Mouse (Mus musculus) mature B cell (primary cell): ENCODE results near the gene Rbp3.

Source experiments
- in situ Hi-C: fragments of 300-500 bp; cut with MboI; formaldehyde crosslinking; loops from 2 replicates; pipeline ENCODE4 v1.14.3; 2019

Rbp3 gene

DNA sequence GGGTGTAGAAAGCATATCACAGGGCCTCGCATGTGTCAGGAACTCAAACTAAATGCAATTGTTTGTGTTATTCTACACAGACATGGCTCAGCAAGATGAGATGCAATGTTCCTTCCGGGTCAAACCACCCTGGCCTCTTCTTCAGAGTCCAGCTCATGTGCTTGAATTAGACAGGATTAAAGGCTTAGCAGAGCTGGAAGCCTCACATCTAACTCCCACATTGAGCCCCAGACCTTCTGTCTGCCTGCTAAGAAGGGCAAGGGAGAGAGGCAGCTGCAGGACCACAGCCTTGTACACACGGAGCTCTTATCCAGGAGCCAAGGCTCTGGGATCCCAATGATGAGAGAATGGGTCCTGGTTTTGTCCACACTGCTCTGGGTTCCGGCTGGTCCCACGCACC is at the start of gene Rbp3:
TSS of gene Rbp3 (plus strand) at position 243 of the 400 bp plus-strand sequence.
- in situ Hi-C loops = no loop called here

DNA sequence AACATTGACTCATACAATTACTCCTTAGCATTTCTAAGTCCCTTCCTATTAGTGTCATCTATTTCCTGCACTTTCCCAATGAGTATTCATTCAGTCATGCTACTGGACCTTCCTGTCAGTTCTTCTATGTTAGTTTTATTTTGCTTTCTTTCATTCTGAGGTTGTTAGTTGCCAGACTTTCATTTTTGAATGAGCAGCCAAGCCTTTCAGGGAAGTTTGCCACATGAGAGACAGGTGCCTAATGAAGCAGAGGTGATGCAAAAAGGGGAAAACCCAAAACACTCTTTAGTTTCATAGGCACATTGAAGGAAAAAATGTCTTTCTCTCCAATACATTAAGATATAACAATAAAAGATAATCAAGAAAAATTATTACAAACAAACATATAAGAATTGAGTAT is 49.0 kb upstream of the Rbp3 start:
- in situ Hi-C loops = no loop called here

DNA sequence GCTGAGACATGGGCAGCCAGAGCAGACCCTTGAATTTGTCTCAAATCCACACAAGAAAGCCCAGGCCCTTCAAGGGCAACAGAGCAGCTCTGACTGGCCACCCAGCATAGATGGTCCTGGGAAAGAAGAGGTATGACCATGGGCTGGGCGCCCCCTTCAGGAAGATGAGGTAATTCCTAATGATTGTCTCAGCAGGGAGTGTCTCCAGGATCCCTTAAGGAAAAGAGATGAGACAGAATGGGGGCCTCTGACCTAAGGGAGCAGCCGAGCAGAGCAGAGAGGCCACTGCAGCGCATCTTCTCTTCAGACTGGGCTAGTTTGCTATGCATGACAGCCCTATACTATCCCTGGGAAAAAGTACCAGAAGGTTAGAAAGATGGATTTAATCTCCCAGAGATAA is 40.1 kb upstream of the Rbp3 start:
- in situ Hi-C loops = no loop called here

DNA sequence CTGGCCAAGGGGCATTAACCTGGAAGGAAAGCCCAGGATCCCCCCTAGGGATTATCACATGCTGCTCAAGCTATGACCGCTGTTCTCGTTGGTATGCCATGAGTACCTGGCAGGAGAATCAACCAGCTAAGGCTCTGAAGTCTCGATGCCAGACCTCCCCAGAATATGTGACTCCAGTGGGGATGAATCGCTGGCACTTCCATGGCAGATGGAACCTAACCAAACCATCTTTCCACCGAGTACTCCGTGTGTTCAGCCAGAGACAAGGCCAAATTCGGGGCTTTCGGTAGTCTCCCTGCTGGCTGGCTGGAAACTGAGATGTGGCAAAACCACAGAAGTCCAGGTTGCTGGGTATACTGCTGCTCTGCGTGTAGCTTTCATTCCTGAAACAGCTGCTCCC is 39.6 kb upstream of the Rbp3 start:
- in situ Hi-C loops = no loop called here

DNA sequence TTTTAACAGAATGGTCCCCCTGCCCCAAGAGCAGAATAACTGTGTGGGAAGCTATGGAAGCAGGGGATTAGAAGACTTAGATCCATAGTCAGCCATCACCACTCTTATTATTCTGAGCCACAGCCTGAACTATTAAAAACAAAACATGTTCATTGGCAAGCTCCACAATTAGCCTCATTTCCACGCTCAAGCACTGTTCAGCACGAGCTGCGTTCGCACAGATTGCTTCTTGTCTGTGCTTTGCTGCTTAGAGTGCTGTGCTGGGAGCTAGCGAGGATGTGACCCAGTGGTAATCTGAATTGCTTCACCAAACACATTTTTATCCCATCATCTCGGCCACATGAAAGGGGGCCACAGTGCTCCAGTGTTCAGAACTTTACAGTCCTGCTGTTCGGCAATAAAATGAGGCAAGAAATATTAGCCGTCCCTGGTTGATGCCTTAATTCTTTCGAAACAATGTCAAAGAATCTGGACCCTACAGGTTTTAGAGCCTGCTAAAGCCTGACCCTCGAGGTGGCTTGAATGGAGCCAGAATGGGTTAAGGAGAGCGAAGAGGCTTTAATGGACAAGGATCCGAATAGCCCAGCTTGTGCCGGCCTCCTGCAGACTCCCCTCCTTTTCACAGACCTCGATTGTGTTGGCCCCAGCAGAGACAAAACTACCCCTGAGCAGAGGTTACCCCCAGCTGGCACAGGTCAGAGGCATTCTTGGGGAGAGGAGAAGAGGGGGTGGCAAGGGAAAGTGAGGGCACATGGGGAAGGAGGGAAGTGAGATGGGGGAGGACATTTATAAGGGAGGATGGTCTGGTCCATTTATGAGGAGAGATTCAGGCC is 32.9 kb upstream of the Rbp3 start:
- in situ Hi-C loops = no loop called here

DNA sequence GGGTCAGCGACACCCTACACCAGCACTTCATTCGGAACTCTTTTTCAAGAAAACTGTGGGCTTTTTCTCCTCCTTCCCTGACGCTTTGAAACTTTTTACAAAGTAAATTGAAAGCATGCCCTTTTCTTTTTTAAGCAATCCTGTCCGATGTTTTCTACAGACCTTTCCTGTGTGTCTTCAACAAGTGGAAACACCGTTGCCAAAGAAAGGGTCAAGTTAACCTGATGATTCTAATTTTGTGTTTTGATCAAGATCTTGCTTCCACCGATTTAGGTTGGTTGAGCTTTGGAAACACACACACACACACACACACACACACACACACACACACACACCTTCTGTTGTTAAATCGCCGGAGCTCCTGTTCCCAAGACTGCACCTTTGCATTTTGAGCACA is 31.0 kb upstream of the Rbp3 start:
- in situ Hi-C loops = no loop called here

DNA sequence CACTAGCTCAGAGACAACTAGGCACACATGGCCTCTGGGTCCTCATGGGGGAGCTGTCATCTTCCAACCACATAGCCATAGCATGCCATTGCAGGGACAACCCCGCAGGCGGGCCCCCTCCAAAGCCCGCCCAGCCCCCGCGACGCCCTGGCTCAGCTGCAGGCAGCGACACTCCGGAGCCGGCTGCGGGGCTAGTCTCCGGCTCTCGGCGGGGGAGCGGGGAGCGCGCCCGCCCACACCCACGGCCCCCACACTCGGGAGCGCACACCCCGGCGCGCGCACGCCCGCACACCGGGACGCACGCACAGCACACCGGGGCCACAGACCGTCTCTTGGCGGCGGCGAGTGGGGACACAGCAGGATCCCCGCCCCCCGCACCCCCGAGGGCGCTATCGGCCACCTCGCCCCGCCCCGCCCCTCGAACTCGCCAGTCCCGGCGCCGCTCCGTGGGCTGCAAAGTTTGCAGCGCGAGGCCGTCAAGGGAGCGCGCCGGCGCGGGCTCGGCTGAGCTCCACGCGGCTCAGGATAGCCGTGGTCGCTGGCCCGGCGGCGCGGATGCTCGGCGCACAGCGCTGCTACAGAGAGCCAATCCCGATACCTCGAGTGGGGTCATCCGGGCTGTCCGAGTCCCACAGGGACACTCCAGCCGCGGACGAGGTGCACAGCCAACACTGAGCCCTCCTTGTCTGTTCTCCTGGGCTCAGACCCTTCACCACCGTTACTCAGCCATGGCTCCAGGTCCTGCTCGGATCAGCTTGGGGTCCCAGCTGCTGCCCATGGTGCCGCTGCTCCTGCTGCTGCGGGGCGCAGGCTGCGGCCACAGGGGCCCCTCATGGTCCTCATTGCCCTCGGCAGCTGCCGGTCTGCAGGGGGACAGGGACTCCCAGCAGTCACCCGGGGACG is 30.4 kb upstream of the Rbp3 start, which contains the start of gene Gdf10:
TSS of gene Gdf10 (plus strand) at position 420 of the 903 bp plus-strand sequence.
- in situ Hi-C loops = no loop called here

DNA sequence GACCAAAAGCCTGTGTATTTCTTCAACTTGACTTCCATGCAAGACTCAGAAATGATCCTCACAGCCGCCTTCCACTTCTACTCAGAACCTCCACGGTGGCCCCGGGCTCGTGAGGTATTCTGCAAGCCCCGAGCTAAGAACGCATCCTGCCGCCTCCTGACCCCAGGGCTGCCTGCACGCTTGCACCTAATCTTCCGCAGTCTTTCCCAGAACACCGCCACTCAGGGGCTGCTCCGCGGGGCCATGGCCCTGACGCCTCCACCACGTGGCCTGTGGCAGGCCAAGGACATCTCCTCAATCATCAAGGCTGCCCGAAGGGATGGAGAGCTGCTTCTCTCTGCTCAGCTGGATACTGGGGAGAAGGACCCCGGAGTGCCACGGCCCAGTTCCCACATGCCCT is 21.9 kb upstream of the Rbp3 start:
- in situ Hi-C loops = no loop called here

DNA sequence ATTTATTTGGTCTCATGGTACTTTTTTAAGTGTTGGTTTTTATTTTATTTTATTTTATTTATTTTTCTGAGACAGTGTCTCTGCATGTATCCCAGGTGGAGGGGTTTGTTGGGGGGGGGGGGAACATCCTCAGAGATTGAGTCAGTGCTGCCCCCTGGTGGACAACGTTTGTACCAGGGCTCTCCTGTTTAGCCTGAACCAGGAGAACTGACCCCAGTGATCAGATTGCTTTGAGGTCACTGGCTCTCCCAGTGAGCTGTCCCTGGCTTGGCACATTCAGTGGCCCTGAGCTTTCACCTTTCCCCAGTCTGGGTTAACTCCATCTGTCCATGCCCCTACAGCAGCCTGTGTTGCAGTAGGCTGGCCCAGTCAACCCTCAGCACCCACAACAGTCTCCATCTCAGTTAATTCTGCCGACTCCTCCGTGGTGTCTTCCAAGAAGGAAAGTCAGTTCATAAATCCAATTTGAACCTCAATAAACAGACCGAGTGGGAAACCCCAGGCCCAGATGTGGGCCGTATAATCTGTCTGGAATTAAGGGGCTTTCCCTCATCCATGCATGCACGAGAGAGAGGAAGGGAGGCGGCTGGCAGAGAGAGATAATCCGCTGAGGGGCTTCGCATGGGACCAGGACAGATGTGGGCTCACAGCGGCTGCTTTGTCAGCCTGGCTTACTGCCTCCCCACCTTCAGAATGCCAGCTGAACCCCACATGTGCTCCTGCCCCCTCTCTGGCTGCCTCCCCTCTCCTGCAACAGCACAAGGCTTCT is 20.7 kb upstream of the Rbp3 start:
- in situ Hi-C loops = no loop called here

DNA sequence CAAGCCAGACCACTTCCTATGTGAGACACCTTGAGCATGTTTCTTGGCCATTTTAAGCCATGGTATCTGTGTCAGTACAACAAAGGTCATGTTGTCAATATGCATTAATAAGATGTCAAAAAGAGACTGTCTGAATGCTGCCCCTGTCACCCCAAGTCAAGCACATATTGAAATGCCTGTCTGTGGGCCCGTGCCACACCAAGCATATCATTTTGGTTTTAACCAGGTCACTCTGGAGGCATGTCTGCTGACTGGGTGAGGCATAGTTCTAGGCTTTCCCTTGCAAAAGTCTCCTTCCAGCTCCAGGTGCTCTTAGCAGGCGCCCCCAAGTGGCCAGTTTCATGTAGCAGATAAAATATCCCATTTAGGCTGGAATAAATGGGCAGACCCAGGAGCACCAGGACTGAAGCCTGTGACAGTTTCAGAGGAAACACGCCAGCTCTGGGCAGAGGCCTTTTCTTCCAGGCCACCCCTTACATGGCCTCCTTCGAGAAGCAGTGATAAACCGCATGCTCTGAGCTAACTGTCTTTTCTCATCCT is 20.0 kb upstream of the Rbp3 start:
- in situ Hi-C loops = no loop called here

DNA sequence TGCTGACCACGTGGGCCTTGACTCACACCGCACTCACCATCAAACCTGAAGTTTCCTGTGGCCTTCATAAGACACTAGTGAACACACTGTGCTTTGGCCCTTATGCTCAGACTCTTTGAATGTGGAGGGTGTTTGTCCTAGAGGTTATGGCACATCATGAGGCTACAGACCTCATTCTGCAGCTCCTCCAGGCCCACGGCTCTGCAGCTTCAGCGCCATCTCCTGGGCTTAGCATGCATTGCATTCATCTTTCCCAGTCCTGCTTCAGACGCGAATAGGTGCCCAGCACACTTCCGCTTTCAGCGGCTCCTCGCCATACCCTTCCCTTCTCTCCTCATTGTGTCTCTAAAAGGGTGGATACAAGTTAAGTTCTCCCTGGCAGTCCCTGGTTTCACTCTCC is 14.7 kb upstream of the Rbp3 start:
- in situ Hi-C loops = no loop called here

DNA sequence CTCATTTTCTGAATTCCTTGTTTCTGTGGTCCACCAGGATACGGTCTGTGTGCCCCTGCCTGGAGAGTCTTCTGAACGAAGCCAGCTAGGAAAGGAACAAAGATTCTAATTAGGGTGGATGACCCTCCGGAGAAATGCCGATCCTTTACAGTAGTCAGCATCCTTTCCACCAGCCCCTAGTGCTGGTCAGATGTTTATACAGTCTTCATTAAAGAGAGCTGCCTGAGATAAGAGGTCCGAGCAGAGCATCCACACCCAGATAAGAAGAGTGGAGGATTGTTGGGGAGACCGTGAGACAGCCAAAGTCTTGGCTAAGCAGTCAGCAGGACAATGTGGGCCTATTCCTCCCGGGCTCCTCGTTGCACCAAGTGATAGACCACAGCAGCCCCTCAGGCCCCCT is 13.1 kb upstream of the Rbp3 start, which contains the start of gene Gdf2:
TSS of gene Gdf2 (plus strand) at position 301 of the 400 bp plus-strand sequence.
- in situ Hi-C loops = no loop called here

DNA sequence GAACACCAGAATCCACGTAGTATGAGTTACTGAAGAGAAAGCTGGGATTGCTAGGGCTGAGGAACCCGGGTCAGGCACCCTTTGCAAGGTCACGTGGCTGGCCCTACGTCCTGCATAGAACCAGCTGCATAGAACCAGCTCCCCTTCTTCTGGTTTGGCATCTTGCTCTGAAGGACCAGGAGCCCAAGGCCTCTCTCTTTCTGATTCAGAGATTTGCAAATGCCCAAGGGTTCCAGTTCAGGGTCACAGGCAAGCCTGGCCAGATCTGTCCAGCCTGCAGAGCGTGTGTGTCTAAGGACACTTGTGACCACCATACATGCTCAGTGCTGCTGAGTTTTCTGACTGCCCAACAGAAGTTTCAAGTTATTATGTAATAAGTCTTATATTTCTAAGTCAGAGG is 11.6 kb upstream of the Rbp3 start:
- in situ Hi-C loops = no loop called here

DNA sequence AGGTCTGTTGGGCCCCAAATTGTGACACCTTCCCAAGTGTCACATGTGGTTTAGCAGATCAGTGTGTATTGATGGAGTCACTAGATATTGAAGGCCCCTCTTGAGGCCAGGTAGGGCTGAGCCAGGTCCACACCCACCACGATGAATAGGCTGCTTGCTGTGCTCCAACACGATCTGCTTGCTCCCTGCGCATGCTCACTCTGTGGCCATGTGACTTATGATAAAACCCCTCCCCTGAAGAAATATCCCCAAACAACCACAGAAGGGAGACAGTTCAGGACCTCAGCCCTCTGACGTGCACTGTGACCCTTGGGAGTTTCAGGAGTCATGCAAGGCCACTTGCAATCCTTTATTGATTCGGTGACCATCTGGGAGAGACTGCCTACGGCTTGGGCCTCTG is 7.7 kb upstream of the Rbp3 start:
- in situ Hi-C loops = no loop called here

DNA sequence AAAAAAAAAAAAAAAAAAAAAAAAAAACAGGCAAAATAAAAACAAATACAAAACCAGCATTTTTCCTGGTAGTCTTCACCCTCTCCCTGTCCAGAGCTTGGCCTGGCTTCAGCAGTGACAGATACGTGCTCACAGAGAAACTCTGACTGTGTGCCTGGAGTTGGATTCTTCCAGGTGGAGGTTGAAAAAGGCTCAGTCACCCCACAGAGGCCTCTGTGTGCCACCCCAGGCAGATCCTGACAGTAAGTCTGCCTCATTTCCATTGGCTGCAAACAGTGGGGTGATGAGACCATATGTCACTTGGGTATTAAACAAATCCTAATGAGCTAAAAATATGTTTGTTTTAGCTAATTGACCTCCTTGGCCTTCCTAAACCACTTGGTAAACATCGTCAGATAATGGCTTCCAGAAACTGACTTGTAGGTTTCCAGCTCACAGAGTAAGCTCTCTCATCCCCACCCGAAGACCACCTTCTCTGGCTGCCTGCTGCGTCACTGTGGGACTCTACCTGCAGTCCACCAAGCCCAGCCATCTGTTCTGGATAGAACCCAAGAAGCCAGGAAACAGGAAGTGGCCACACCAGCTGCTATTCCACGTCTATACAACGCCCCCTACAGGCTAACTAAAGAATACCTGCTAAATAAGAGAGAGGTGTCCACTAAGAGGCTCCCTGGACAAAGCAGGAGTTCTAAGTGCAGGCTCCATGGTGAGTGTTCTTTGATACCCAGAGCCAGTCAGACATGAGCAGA is 1.4 kb upstream of the Rbp3 start:
- in situ Hi-C loops = no loop called here

DNA sequence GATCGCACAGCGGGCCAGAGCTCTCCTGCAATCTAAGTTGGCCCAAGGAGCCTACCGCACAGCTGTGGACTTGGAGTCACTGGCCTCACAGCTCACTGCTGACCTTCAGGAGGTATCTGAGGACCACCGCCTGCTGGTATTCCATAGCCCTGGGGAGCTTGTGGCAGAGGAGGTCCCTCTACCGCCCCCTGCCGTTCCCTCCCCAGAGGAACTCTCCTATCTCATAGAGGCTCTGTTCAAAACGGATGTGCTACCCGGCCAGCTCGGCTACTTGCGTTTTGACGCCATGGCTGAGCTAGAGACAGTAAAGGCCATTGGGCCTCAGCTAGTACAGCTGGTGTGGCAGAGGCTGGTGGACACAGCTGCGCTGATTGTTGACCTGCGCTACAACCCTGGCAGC is 2.3 kb downstream of the Rbp3 start:
- in situ Hi-C loops = no loop called here

DNA sequence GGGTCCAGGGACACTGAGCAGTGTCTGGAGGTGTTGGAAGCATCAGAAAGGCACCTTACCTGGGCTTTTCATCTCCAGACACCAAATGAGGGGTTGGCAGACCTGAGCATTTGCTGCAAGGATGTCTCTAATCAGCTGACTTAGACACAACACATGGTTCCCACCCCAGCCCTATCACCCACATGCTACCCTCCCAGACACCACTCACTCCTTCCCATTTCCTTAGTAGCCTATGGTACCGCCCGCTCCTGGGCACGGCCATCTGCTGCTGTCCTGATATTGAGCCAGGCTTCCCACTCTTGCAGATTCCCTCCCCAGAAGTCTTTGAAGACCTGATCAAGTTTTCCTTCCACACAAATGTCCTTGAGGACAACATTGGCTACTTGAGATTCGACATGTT is 4.4 kb downstream of the Rbp3 start:
- in situ Hi-C loops = no loop called here

DNA sequence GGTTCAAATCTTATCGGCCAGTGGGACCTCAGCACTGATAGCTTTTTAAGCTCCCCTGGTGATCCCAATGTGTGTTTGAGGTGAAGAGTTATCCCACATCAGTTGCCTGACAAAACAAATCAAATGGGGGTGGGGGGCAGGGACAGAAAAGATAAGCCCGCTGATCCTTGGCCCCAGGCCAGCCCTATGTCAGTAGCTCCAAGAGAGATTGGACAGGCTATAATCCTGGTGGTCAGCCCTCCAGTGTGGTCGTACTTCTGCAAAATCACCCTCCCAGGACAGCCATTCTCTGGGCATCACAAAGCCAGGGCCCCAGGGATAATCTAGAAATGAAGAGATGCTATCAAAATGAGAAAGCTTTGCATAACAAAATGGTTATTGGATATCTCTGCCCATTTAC is 5.0 kb downstream of the Rbp3 start:
- in situ Hi-C loops = no loop called here

DNA sequence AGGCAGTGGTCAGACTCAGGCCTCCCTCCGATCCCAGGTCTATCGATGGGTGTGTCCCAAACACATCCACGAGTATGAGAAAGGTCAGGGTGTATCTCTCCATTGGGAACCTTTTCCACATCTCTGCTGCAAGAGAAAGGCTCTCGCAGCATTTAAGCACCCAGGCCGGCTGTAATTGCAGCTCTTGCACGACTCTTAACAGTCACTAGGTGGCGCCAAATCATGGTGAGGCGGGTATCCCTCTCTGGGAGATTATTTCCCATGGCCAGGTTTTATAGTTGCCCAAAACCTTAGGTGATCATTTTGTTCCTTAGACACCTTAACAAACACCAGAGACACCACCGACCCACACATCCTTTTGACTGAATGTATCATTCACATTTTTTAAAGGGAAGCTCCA is 5.5 kb downstream of the Rbp3 start:
- in situ Hi-C loops = no loop called here

DNA sequence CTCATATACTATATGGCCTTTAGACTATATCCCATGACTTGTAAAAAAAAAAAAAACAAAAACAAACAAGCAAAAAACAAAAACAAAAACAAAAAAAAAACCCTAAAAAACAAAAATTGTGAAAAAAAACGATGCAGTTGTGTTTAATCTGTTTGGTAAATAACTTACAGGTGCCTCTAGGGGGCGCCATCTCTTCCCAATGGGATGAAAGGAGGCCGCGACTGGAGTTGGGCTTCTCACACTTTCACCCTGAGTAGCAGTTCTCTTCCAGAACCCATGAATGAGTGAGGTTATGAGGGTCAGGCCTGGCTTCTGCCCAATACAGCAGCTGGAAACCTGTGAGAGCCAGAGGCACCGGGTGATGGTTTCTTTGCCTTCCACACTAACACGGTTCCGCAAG is 11.9 kb downstream of the Rbp3 start:
- in situ Hi-C loops = no loop called here

DNA sequence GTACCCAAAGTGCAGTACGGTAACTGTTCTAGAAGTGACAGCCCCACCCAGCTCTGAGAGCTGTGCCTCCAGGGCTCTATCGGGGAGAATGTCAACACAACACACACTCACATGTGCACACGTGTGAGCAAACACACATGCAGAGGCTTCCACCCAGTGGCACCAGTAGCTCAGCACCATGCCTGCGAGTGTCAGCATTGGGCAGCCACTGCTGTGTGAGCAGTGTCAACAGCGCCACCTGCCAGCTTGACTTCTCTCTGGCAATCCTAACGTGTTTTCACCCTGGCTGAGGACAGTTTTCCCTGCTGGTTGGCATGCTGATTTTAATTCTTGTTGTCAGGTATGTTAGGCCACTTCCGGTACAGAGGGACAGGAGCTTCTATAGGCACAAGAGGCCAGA is 18.9 kb downstream of the Rbp3 start:
- in situ Hi-C loops = no loop called here
